In the genomic region with DNA sequence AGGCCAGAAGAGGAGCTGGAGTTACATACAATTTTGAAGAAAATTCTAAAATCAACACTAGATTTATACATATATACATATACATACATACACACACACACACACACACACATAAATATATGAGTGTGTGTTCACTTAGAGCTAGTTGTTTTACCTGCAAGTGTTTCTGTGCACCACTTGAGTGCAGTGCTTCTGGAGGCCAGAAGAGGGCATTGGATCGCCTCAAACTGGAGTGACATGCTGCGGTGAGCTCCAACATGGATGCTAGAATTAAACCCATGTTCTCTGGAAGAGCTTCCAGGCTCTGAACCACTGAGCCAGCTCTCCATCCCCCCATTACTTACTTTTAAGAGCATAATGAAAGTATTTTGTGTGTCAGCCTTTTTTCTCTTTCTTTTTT, we compare ENCODE assay signal across 10 mouse cellular contexts. TPM values are rescaled to one million over a fixed set of nuclear protein-coding genes. Genes with fewer than 3 reads are reported as not detected.
DNase-seq lines count a peak whose midpoint lies in the region; ATAC-seq and TF ChIP-seq lines count a peak whose summit lies in the region.
"Had no signal": no experiment of that assay in that cellular context is flagged by ENCODE, and none has a peak within 500 bp of the region (broad histone marks: within the 10 kb centered on the region; RNA-seq: fewer than 3 reads in every experiment).

No protein-coding gene starts in this region.

- H3K4me1 ChIP-seq in heart, adult 2 months (ENCODE audit: control insufficient read depth, insufficient read depth, low read length), result no peaks in the 10 kb centered on the region
- peaks cover 4 to 7% of the 10 kb centered on the region in 2 experiments; a peak in 3 of 4 replicates for H3K4me1 ChIP-seq in liver, embryonic 14.5 days (replicated peaks; ENCODE audit: control insufficient read depth in 2 of 2, insufficient read depth in 2 of 2, low read length in 1 of 2)
- H3K4me1 ChIP-seq: stomach, embryonic 15.5 days had no signal

- H3K9me3 ChIP-seq in liver, embryonic 14.5 days (ENCODE audit: control insufficient read depth, low read length), result no peaks in the 10 kb centered on the region
- H3K9me3 ChIP-seq: stomach, embryonic 15.5 days had no signal

- no peaks in the 10 kb centered on the region for H3K36me3 ChIP-seq in heart, adult 2 months (ENCODE audit: control insufficient read depth, insufficient read depth, low read length)
- H3K36me3 ChIP-seq in liver, embryonic 14.5 days (replicated peaks; ENCODE audit: control insufficient read depth, insufficient read depth, low read depth), result no peaks in the 10 kb centered on the region
- H3K36me3 ChIP-seq: stomach, embryonic 15.5 days had no signal

- TF ChIP-seq CTCF in heart, adult 2 months (IDR thresholded peaks at IDR 0.05), result peak; percentile 57
- TF ChIP-seq CTCF in liver, embryonic 14.5 days (IDR thresholded peaks at IDR 0.05; ENCODE audit: low read depth), result peak; percentile 70

- H3K4me2 ChIP-seq in liver, embryonic 14.5 days (ENCODE audit: low read depth), result no peak overlapping the region
- H3K4me2 ChIP-seq: stomach, embryonic 15.5 days had no signal

- no peaks in the 10 kb centered on the region for H3K27me3 ChIP-seq in heart, adult 2 months (ENCODE audit: control insufficient read depth, insufficient read depth, low read length)
- no peaks in the 10 kb centered on the region for H3K27me3 ChIP-seq in liver, embryonic 14.5 days (ENCODE audit: control insufficient read depth, insufficient read depth, low read length)
- H3K27me3 ChIP-seq: stomach, embryonic 15.5 days had no signal

- no peaks in the 10 kb centered on the region for H3K79me2 ChIP-seq in heart, adult 2 months (replicated peaks; ENCODE audit: control insufficient read depth, insufficient read depth, low read length)

- WGBS in heart, adult 2 months, result 44% methylated on average over 2 of the region's 2 CpGs
- WGBS in liver, embryonic 14.5 days (ENCODE audit: insufficient replicate concordance), result 28% methylated on average over 2 of the region's 2 CpGs

- H3K4me3 ChIP-seq in heart, adult 2 months, result no peak overlapping the region
- H3K4me3 ChIP-seq in liver, embryonic 14.5 days (ENCODE audit: insufficient read depth in 1 of 2, low read depth in 2 of 2, low read length in 2 of 2), result no peak overlapping the region
- H3K4me3 ChIP-seq: erythroblast, embryonic 14.5 days; stomach, embryonic 15.5 days had no signal

- H3K27ac ChIP-seq in heart, adult 2 months, result no peak overlapping the region
- H3K27ac ChIP-seq in liver, embryonic 14.5 days, result no peak overlapping the region
- H3K27ac ChIP-seq: stomach, embryonic 15.5 days had no signal

- TF ChIP-seq EP300 in heart, adult 2 months (IDR thresholded peaks at IDR 0.05; ENCODE audit: insufficient read depth, low read depth, low read length), result no peak
- TF ChIP-seq EP300 in liver, embryonic 14.5 days (IDR thresholded peaks at IDR 0.05; ENCODE audit: low read depth), result no peak

- no peak for DNase-seq in heart, adult 2 months
- no peak for DNase-seq in heart, postnatal 14 days
- peak; percentile 51 for DNase-seq in 3T3-L1 (ENCODE audit: low read depth, low spot score)
- DNase-seq in liver, embryonic 14.5 days (ENCODE audit: low read depth in 3 of 3, low spot score in 3 of 3), result no peak
- DNase-seq in adipocyte (ENCODE audit: low spot score), result no peak
- DNase-seq in right cerebral cortex, postnatal 36 days (ENCODE audit: low spot score in 2 of 2), result no peak
- no peak for DNase-seq in adrenal gland, postnatal 25 days

- no peak overlapping the region for H3K9ac ChIP-seq in heart, adult 2 months (ENCODE audit: low read depth, low read length)
- no peak overlapping the region for H3K9ac ChIP-seq in liver, embryonic 14.5 days (replicated peaks)
- H3K9ac ChIP-seq: stomach, embryonic 15.5 days had no signal

- intact Hi-C loops in heart, adult 2 months (cut with DNase I), result no loop called here
- intact Hi-C loops in heart, postnatal 14 days (cut with DNase I), result loop anchor here (5.0 kb wide), 1 partner anchor 127 kb away; no protein-coding TSS in a partner anchor

- ATAC-seq in activated CD4-positive, CD25-positive, alpha-beta regulatory T cell, adult 4 months, result peak; percentile 68
- ATAC-seq in liver, embryonic 14.5 days (ENCODE audit: insufficient read depth), result no peak

- no peak for TF ChIP-seq POLR2A in heart, adult 2 months (IDR thresholded peaks at IDR 0.05; ENCODE audit: insufficient read depth, low read depth, low read length)

RNA-seq across cellular contexts. Expression of gene Zmat3, which starts 14.1 kb away (rescaled TPM):
- total RNA-seq in heart, adult 2 months (2021), result 1 to 10 TPM; 5.9 to 6.1 TPM
- 4.4 and 7.3 TPM in 2 replicates for polyA plus RNA-seq in heart, adult 2 months (2012; rRNA removed)
- total RNA-seq in heart, postnatal 14 days (2021), result 1 to 10 TPM; 8.4 to 9.7 TPM
- 1 to 10 TPM; 5.6 to 7.7 TPM for polyA plus RNA-seq in activated CD4-positive, CD25-positive, alpha-beta regulatory T cell, adult 4 months (2017; shearing (Covaris generic))
- polyA plus RNA-seq in liver, embryonic 14.5 days (2012; rRNA removed), result 0.62 and 0.74 TPM in 2 replicates
- polyA plus RNA-seq in liver, embryonic 14.5 days (2014; fragmentation: Nextera tagmentation; extraction: Ambion mirVana), result 0.42 and 0.43 TPM in 2 replicates
- 17.7 and 19.9 TPM in 2 replicates for total RNA-seq in adrenal gland, postnatal 25 days (2021)

RNA-seq across cellular contexts. Expression of gene Pik3ca, which starts 17.6 kb away (rescaled TPM):
- total RNA-seq in heart, adult 2 months (2021), result 10 to 100 TPM; 43.5 to 48.5 TPM
- polyA plus RNA-seq in heart, adult 2 months (2012; rRNA removed), result 6.5 and 13.4 TPM in 2 replicates
- 10 to 100 TPM; 45.4 to 46.2 TPM for total RNA-seq in heart, postnatal 14 days (2021)
- 10 to 100 TPM; 16.0 to 19.0 TPM for polyA plus RNA-seq in activated CD4-positive, CD25-positive, alpha-beta regulatory T cell, adult 4 months (2017; shearing (Covaris generic))
- 3.2 and 4.2 TPM in 2 replicates for polyA plus RNA-seq in liver, embryonic 14.5 days (2012; rRNA removed)
- polyA plus RNA-seq in liver, embryonic 14.5 days (2014; fragmentation: Nextera tagmentation; extraction: Ambion mirVana), result 3.5 and 6.1 TPM in 2 replicates
- total RNA-seq in adrenal gland, postnatal 25 days (2021), result 38.8 and 63.8 TPM in 2 replicates
